Mouse (Mus musculus): ENCODE measurements around the gene Tead2. TPM values are rescaled to one million over a fixed set of nuclear protein-coding genes. Genes with fewer than 3 reads are reported as not detected.

Gene Tead2
- polyA plus RNA-seq, 2 experiments from 2014 or later = 4.5 to 5.4 TPM

GRCm38 (mm10) chr7:45192585-45193310, 22.8 kb upstream of the Tead2 start:
- no peak for ATAC-seq

GRCm38 (mm10) chr7:45193406-45193805, 22.1 kb upstream of the Tead2 start:
- ATAC-seq = no peak

GRCm38 (mm10) chr7:45193871-45194785, 21.4 kb upstream of the Tead2 start:
- no peak for ATAC-seq

- no peak for ATAC-seq
Measured at GRCm38 (mm10) chr7:45195341-45196175, 20.0 kb upstream of the Tead2 start.

GRCm38 (mm10) chr7:45196176-45196535, 19.4 kb upstream of the Tead2 start:
- no peak for ATAC-seq

- ATAC-seq = no peak
Measured at GRCm38 (mm10) chr7:45196994-45197393, 18.6 kb upstream of the Tead2 start.

GRCm38 (mm10) chr7:45198435-45198834, 17.1 kb upstream of the Tead2 start:
- no peak for ATAC-seq

- no peak for ATAC-seq
Measured at GRCm38 (mm10) chr7:45198961-45199360, 16.6 kb upstream of the Tead2 start.

GRCm38 (mm10) chr7:45202654-45203053, 12.9 kb upstream of the Tead2 start:
- no peak for ATAC-seq

GRCm38 (mm10) chr7:45204380-45205143, 11.0 kb upstream of the Tead2 start, which contains the start of gene Ccdc155:
Gene Ccdc155 (minus strand): TSS chr7:45204892.
- ATAC-seq = peak; percentile 97

- no peak for ATAC-seq
Measured at GRCm38 (mm10) chr7:45208260-45208659, 7.3 kb upstream of the Tead2 start.

GRCm38 (mm10) chr7:45211070-45211469, 4.5 kb upstream of the Tead2 start:
- no peak for ATAC-seq

- peak; percentile 57 for ATAC-seq
Measured at GRCm38 (mm10) chr7:45211851-45212251, 3.7 kb upstream of the Tead2 start, which contains the start of gene Dkkl1. Gene Dkkl1 (minus strand): TSS chr7:45212147.

GRCm38 (mm10) chr7:45212356-45212755, 3.2 kb upstream of the Tead2 start:
- ATAC-seq = no peak

- ATAC-seq = no peak
Measured at GRCm38 (mm10) chr7:45213708-45214107, 1.8 kb upstream of the Tead2 start.

GRCm38 (mm10) chr7:45216442-45217183, 1.1 kb downstream of the Tead2 start:
- no peak for ATAC-seq

GRCm38 (mm10) chr7:45221680-45222079, 6.1 kb downstream of the Tead2 start:
- ATAC-seq = no peak

- no peak for ATAC-seq
Measured at GRCm38 (mm10) chr7:45224826-45225225, 9.3 kb downstream of the Tead2 start.

GRCm38 (mm10) chr7:45226421-45226820, 10.9 kb downstream of the Tead2 start:
- no peak for ATAC-seq

- ATAC-seq = no peak
Measured at GRCm38 (mm10) chr7:45228548-45228947, 13.0 kb downstream of the Tead2 start.

- no peak for ATAC-seq
Measured at GRCm38 (mm10) chr7:45229046-45229445, 13.5 kb downstream of the Tead2 start.
